Mouse (Mus musculus) embryonic fibroblast, embryonic 13.5 days (primary cell): Measurements from ENCODE around the gene Telo2.
A peak's percentile ranks its signal among the peaks of the same experiment; 100 is the strongest.

Experiments used
- CTCF ChIP-seq: IDR thresholded peaks from 2 replicates; pipeline ENCODE4 v1.5.1; 2011; ENCODE audit warnings: mild to moderate bottlenecking, control low read depth, low read length, moderate library complexity, borderline replicate concordance; ENCODE audit not compliant: insufficient read depth
- POLR2A ChIP-seq: IDR thresholded peaks from 2 replicates; pipeline ENCODE4 v1.6.1; 2011; ENCODE audit warnings: low read depth, mild to moderate bottlenecking, control low read depth, low read length, moderate library complexity

DNA sequence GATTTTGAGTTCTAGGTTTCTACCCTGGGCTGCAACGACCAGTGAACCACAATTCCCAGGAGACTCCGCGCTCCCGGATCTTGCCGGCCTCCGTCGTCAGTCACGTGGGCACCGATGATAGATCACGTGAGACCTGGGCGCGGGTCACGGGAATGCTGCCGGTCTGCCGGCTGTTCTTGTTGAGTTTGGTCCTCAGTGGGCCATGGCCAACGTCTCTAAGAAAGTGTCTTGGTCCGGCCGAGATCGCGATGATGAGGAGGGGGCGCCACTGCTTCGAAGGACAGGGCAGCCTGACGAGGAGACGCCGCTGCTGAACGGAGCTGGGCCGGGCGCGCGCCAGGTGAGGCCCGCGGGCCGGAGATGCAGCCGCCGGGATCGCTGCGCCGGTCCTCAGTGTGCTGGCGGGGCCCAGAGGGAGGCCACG is 17.5 kb upstream of the Telo2 start, which contains the start of gene Clcn7:
- TF ChIP-seq POLR2A = peak; percentile 86
- TF ChIP-seq CTCF = no peak
